ENCODE assay signal across 31 mouse cellular contexts in genomic region chr13:8341086-8341807, GRCm38 (mm10).
DNase-seq lines count a peak whose midpoint lies in the region; ATAC-seq and TF ChIP-seq lines count a peak whose summit lies in the region.
"Had no signal": no experiment of that assay in that cellular context is flagged by ENCODE, and none has a peak within 500 bp of the region (broad histone marks: within the 10 kb centered on the region; RNA-seq: fewer than 3 reads in every experiment).

No protein-coding gene starts in this region.

- 61% methylated on average over 5 of the region's 5 CpGs for WGBS in cerebellum, adult 2 months
- WGBS in midbrain, postnatal 0 days = 77% methylated on average over 5 of the region's 5 CpGs
- 89% methylated on average over 5 of the region's 5 CpGs for WGBS in midbrain, embryonic 11.5 days
- 33% methylated on average over 5 of the region's 5 CpGs for WGBS in neural tube, embryonic 14.5 days
- whole genome bisulfite sequencing in thymus, adult 2 months = 88% methylated on average over 5 of the region's 5 CpGs

- no peak for TF ChIP-seq POLR2A in cerebellum, adult 2 months (IDR thresholded peaks at IDR 0.05; ENCODE audit: borderline replicate concordance, insufficient read depth, low read length)
- no peak for TF ChIP-seq POLR2A in thymus, adult 2 months (IDR thresholded peaks at IDR 0.05; ENCODE audit: control insufficient read depth, extremely low read depth, insufficient read depth, low read length, poor library complexity)

- no peaks in the 10 kb centered on the region for H3K36me3 ChIP-seq in midbrain, postnatal 0 days (ENCODE audit: insufficient read depth, low read length)
- no peaks in the 10 kb centered on the region for H3K36me3 ChIP-seq in midbrain, embryonic 11.5 days (ENCODE audit: control insufficient read depth, insufficient read depth, low read length)
- no peaks in the 10 kb centered on the region for H3K36me3 ChIP-seq in neural tube, embryonic 14.5 days (ENCODE audit: control insufficient read depth, insufficient read depth, low read length)
- no peaks in the 10 kb centered on the region for H3K36me3 ChIP-seq in thymus, adult 2 months (ENCODE audit: control insufficient read depth, insufficient read depth, low read length)
- H3K36me3 ChIP-seq: embryonic facial prominence, embryonic 13.5 days; forebrain, embryonic 10.5 days; G1E; heart, embryonic 13.5 days; intestine, embryonic 15.5 days; limb, embryonic 10.5 days; limb, embryonic 15.5 days; stomach, embryonic 15.5 days had no signal

- no peaks in the 10 kb centered on the region for H3K9me3 ChIP-seq in midbrain, postnatal 0 days (ENCODE audit: low read length)
- no peaks in the 10 kb centered on the region for H3K9me3 ChIP-seq in midbrain, embryonic 11.5 days (ENCODE audit: control insufficient read depth, low read length)
- no peaks in the 10 kb centered on the region for H3K9me3 ChIP-seq in neural tube, embryonic 14.5 days (ENCODE audit: control insufficient read depth, low read length)
- H3K9me3 ChIP-seq: embryonic facial prominence, embryonic 13.5 days; forebrain, embryonic 10.5 days; G1E; heart, embryonic 13.5 days; intestine, embryonic 15.5 days; limb, embryonic 10.5 days; limb, embryonic 15.5 days; stomach, embryonic 15.5 days had no signal

- no peak overlapping the region for H3K4me2 ChIP-seq in midbrain, postnatal 0 days (ENCODE audit: low read depth, low read length, poor library complexity, severe bottlenecking)
- no peak overlapping the region for H3K4me2 ChIP-seq in midbrain, embryonic 11.5 days
- H3K4me2 ChIP-seq in neural tube, embryonic 14.5 days (ENCODE audit: low read depth, low read length) = no peak overlapping the region
- H3K4me2 ChIP-seq: embryonic facial prominence, embryonic 13.5 days; heart, embryonic 13.5 days; intestine, embryonic 15.5 days; limb, embryonic 15.5 days; stomach, embryonic 15.5 days had no signal

- peaks cover 5% of the 10 kb centered on the region; the same call in 1 of the 2 replicates for H3K4me1 ChIP-seq in cerebellum, adult 2 months (ENCODE audit: control insufficient read depth, insufficient read depth, low read length)
- H3K4me1 ChIP-seq in midbrain, postnatal 0 days (ENCODE audit: insufficient read depth, low read length) = no peaks in the 10 kb centered on the region
- H3K4me1 ChIP-seq in midbrain, embryonic 11.5 days (ENCODE audit: control insufficient read depth, insufficient read depth, low read length) = no peaks in the 10 kb centered on the region
- 0 out of 2 replicates have a peak, but pooled peaks cover 2% of the 10 kb centered on the region for H3K4me1 ChIP-seq in neural tube, embryonic 14.5 days (ENCODE audit: control insufficient read depth, insufficient read depth, low read length)
- H3K4me1 ChIP-seq in thymus, adult 2 months (replicated peaks; ENCODE audit: control insufficient read depth, insufficient read depth, low read length) = no peaks in the 10 kb centered on the region
- H3K4me1 ChIP-seq: embryonic facial prominence, embryonic 13.5 days; forebrain, embryonic 10.5 days; heart, embryonic 13.5 days; intestine, embryonic 15.5 days; limb, embryonic 10.5 days; limb, embryonic 15.5 days; stomach, embryonic 15.5 days had no signal

- no peaks in the 10 kb centered on the region for H3K27me3 ChIP-seq in cerebellum, adult 2 months (ENCODE audit: control insufficient read depth, insufficient read depth, low read length)
- no peaks in the 10 kb centered on the region for H3K27me3 ChIP-seq in midbrain, postnatal 0 days (ENCODE audit: insufficient read depth, low read length)
- H3K27me3 ChIP-seq in midbrain, embryonic 11.5 days (ENCODE audit: control insufficient read depth, insufficient read depth, low read length) = no peaks in the 10 kb centered on the region
- no peaks in the 10 kb centered on the region for H3K27me3 ChIP-seq in neural tube, embryonic 14.5 days (ENCODE audit: control insufficient read depth, insufficient read depth, low read length)
- H3K27me3 ChIP-seq in thymus, adult 2 months (ENCODE audit: control insufficient read depth, insufficient read depth, low read length) = no peaks in the 10 kb centered on the region
- H3K27me3 ChIP-seq: embryonic facial prominence, embryonic 13.5 days; heart, embryonic 13.5 days; intestine, embryonic 15.5 days; limb, embryonic 15.5 days; stomach, embryonic 15.5 days had no signal

- H3K4me3 ChIP-seq in cerebellum, adult 2 months (replicated peaks; ENCODE audit: insufficient read depth, low read depth, low read length) = no peak overlapping the region
- H3K4me3 ChIP-seq in midbrain, postnatal 0 days (ENCODE audit: low read depth, low read length) = no peak overlapping the region
- H3K4me3 ChIP-seq in midbrain, embryonic 11.5 days (ENCODE audit: low read depth, low read length) = no peak overlapping the region
- no peak overlapping the region for H3K4me3 ChIP-seq in neural tube, embryonic 14.5 days (ENCODE audit: low read depth, low read length)
- H3K4me3 ChIP-seq in thymus, adult 2 months (ENCODE audit: control insufficient read depth, insufficient read depth, low read length) = no peak overlapping the region
- H3K4me3 ChIP-seq: embryonic facial prominence, embryonic 13.5 days; forebrain, embryonic 10.5 days; heart, embryonic 13.5 days; intestine, embryonic 15.5 days; layer of hippocampus, adult 2 months; limb, embryonic 10.5 days; limb, embryonic 15.5 days; stomach, embryonic 15.5 days had no signal

- DNase-seq in cerebellum, adult 2 months = peak; percentile 13 to 39
- DNase-seq in cerebellum, adult 11-12 months = no peak
- DNase-seq in cerebellum, postnatal 25 days = peak; percentile 15 to 32
- DNase-seq in cerebellum, adult 11 months = no peak
- DNase-seq in midbrain, postnatal 0 days (ENCODE audit: low spot score) = peak; percentile 53
- no peak for DNase-seq in midbrain, embryonic 11.5 days (ENCODE audit: low spot score, missing footprints)
- DNase-seq in thymus, adult 2 months = no peak
- DNase-seq: adrenal gland, adult 8-10 months; forebrain, postnatal 0 days; gastrocnemius, postnatal 10 days; heart, postnatal 10 days; kidney, adult 2 months; kidney, postnatal 36 days; lung, adult 2 months; lung, postnatal 10 days; midbrain, embryonic 14.5 days; retina, postnatal 1 day; right cerebral cortex, postnatal 14 days; thymus, postnatal 25 days had no signal

- no peak for ATAC-seq in midbrain, postnatal 0 days (ENCODE audit: low FRiP score)
- ATAC-seq in midbrain, embryonic 11.5 days (ENCODE audit: low FRiP score) = no peak
- peak; percentile 73; the same call in 1 of the 2 replicates for ATAC-seq in neural tube, embryonic 14.5 days (ENCODE audit: low read depth)
- ATAC-seq: forebrain, postnatal 0 days; intestine, embryonic 15.5 days had no signal

- TF ChIP-seq CTCF in cerebellum, adult 2 months (IDR thresholded peaks at IDR 0.05; ENCODE audit: borderline replicate concordance, insufficient read depth, low read depth, low read length) = no peak
- no peak for TF ChIP-seq CTCF in midbrain, postnatal 0 days (IDR thresholded peaks at IDR 0.05)
- no peak for TF ChIP-seq CTCF in thymus, adult 2 months (IDR thresholded peaks at IDR 0.05; ENCODE audit: borderline replicate concordance, control insufficient read depth, extremely low read depth, insufficient read depth, low read length, poor library complexity)

- no peak overlapping the region for H3K27ac ChIP-seq in cerebellum, adult 2 months (ENCODE audit: insufficient read depth, low read length)
- no peak overlapping the region for H3K27ac ChIP-seq in midbrain, postnatal 0 days (ENCODE audit: low read depth, low read length)
- H3K27ac ChIP-seq in midbrain, embryonic 11.5 days (ENCODE audit: low read depth, low read length) = no peak overlapping the region
- no peak overlapping the region for H3K27ac ChIP-seq in neural tube, embryonic 14.5 days (ENCODE audit: low read depth, low read length)
- H3K27ac ChIP-seq in thymus, adult 2 months (ENCODE audit: control insufficient read depth, insufficient read depth, low read length) = no peak overlapping the region
- H3K27ac ChIP-seq: embryonic facial prominence, embryonic 13.5 days; forebrain, embryonic 10.5 days; heart, embryonic 13.5 days; intestine, embryonic 15.5 days; layer of hippocampus, adult 2 months; limb, embryonic 10.5 days; limb, embryonic 15.5 days; liver, embryonic 14.5 days; macrophage; stomach, embryonic 15.5 days had no signal

- no peak overlapping the region for H3K9ac ChIP-seq in midbrain, postnatal 0 days (replicated peaks; ENCODE audit: low read length, poor library complexity, severe bottlenecking)
- no peak overlapping the region for H3K9ac ChIP-seq in midbrain, embryonic 11.5 days (ENCODE audit: low read length)
- no peak overlapping the region for H3K9ac ChIP-seq in neural tube, embryonic 14.5 days (replicated peaks; ENCODE audit: low read depth, low read length)
- H3K9ac ChIP-seq: embryonic facial prominence, embryonic 13.5 days; forebrain, postnatal 0 days; heart, embryonic 13.5 days; intestine, embryonic 15.5 days; limb, embryonic 15.5 days; liver, embryonic 14.5 days; stomach, embryonic 15.5 days had no signal

Comparison
In these comparisons a context has a peak if more than half of its experiments do, and no peak if none do; other contexts are left out.
1. DNase-seq: peak in cerebellum, adult 2 months (2 of 2), cerebellum, postnatal 25 days (2 of 2) and midbrain, postnatal 0 days (single experiment); none in cerebellum, adult 11-12 months (single experiment), cerebellum, adult 11 months (single experiment), midbrain, embryonic 11.5 days (single experiment) and thymus, adult 2 months (single experiment).